Mouse (Mus musculus) MEL (cell line): Measurements from ENCODE around the gene Itpr2. TPM values are rescaled to one million over a fixed set of nuclear protein-coding genes. Genes with fewer than 3 reads are reported as not detected.

Source experiments
- DNase-seq: peaks from one replicate; pipeline ENCODE4 v3.0.0; 2011; ENCODE audit warnings: low read depth, low spot score
- H3K27ac ChIP-seq: 2 replicates; pipeline ENCODE4 v1.5.1; 2012; ENCODE audit warnings: low read depth, mild to moderate bottlenecking, control low read depth, low read length, moderate library complexity; ENCODE audit not compliant: control insufficient read depth
- H3K27me3 ChIP-seq, 2 experiments: fragments of 150-350 bp in 1 of 2; sonication (generic) in 1 of 2; 2 replicates each; pipeline ENCODE4 v1.6.1; 2012; ENCODE audit warnings: low read length in 2 of 2, mild to moderate bottlenecking in 2 of 2, improper control_type of control experiment in 1 of 2, moderate library complexity in 1 of 2; ENCODE audit not compliant: insufficient read depth in 2 of 2, control insufficient read depth in 1 of 2
- H3K36me3 ChIP-seq, 2 experiments: 2 replicates each; pipeline ENCODE4 v1.6.1; 2012 to 2014; ENCODE audit warnings: low read length in 2 of 2, improper control_type of control experiment in 1 of 2, inconsistent platforms in 1 of 2, mild to moderate bottlenecking in 1 of 2; ENCODE audit not compliant: insufficient read depth in 2 of 2, control insufficient read depth in 1 of 2
- H3K4me1 ChIP-seq, 2 experiments: fragments of 150-350 bp in 1 of 2; sonication (generic) in 1 of 2; 2 replicates each; pipeline ENCODE4 v1.6.1; 2012; ENCODE audit warnings: low read length in 2 of 2, improper control_type of control experiment in 1 of 2, mild to moderate bottlenecking in 1 of 2; ENCODE audit not compliant: insufficient read depth in 2 of 2, control insufficient read depth in 1 of 2
- H3K4me3 ChIP-seq, 2 experiments: fragments of 150-350 bp in 1 of 2; sonication (generic) in 1 of 2; 2 replicates each; pipeline ENCODE4 v1.5.1; 2012; ENCODE audit warnings: low read depth in 2 of 2, low read length in 2 of 2, mild to moderate bottlenecking in 2 of 2, moderate library complexity in 2 of 2, control low read depth in 1 of 2, improper control_type of control experiment in 1 of 2; ENCODE audit not compliant: control insufficient read depth in 1 of 2, insufficient read depth in 1 of 2
- H3K79me2 ChIP-seq: 2 replicates; pipeline ENCODE4 v1.6.1; 2012; ENCODE audit warnings: mild to moderate bottlenecking, low read length, moderate library complexity; ENCODE audit not compliant: control insufficient read depth, poor library complexity, insufficient read depth
- H3K9ac ChIP-seq: 2 replicates; pipeline ENCODE4 v1.6.1; 2012; ENCODE audit warnings: low read depth, mild to moderate bottlenecking, control low read depth, low read length, moderate library complexity; ENCODE audit not compliant: control insufficient read depth, poor library complexity, severe bottlenecking
- H3K9me3 ChIP-seq: fragments of 150-350 bp; sonication (generic); replicated peaks from 2 replicates; pipeline ENCODE4 v1.6.1; 2012; ENCODE audit warnings: mild to moderate bottlenecking, low read length, improper control_type of control experiment, moderate library complexity; ENCODE audit not compliant: insufficient read depth
- BHLHE40 ChIP-seq: IDR thresholded peaks from 2 replicates; pipeline ENCODE4 v1.6.1; 2012; ENCODE audit warnings: low read depth, mild to moderate bottlenecking, inconsistent platforms, low read length, improper control_type of control experiment, borderline replicate concordance
- CHD1 ChIP-seq: IDR thresholded peaks from 2 replicates; pipeline ENCODE4 v1.6.1; 2012; ENCODE audit warnings: low read depth, mild to moderate bottlenecking, inconsistent platforms, low read length, improper control_type of control experiment
- E2F4 ChIP-seq: IDR thresholded peaks from 2 replicates; pipeline ENCODE4 v1.6.1; 2011; ENCODE audit warnings: low read depth, low read length, improper control_type of control experiment, borderline replicate concordance
- ETS1 ChIP-seq: IDR thresholded peaks from 2 replicates; pipeline ENCODE4 v1.6.1; 2012; ENCODE audit warnings: low read depth, mild to moderate bottlenecking, inconsistent platforms, low read length, improper control_type of control experiment, moderate library complexity
- GATA1 ChIP-seq: IDR thresholded peaks from 2 replicates; pipeline ENCODE4 v1.6.1; 2011; ENCODE audit warnings: low read depth, low read length, improper control_type of control experiment
- MAFK ChIP-seq: IDR thresholded peaks from 2 replicates; pipeline ENCODE4 v1.6.1; 2011; ENCODE audit warnings: low read depth, mild to moderate bottlenecking, low read length, improper control_type of control experiment, borderline replicate concordance
- MAX ChIP-seq: IDR thresholded peaks from 2 replicates; pipeline ENCODE4 v1.6.1; 2011; ENCODE audit warnings: low read length, improper control_type of control experiment
- MEF2A ChIP-seq: IDR thresholded peaks from 2 replicates; pipeline ENCODE4 v1.6.1; 2014; ENCODE audit warnings: low read depth, mild to moderate bottlenecking, inconsistent platforms, low read length, improper control_type of control experiment; ENCODE audit not compliant: poor library complexity, insufficient replicate concordance, severe bottlenecking; ENCODE audit errors: extremely low read depth
- MXI1 ChIP-seq: IDR thresholded peaks from 2 replicates; pipeline ENCODE4 v1.6.1; 2011; ENCODE audit warnings: mild to moderate bottlenecking, low read depth, low read length, improper control_type of control experiment
- MYB ChIP-seq: IDR thresholded peaks from 2 replicates; pipeline ENCODE4 v1.6.1; 2011; ENCODE audit warnings: mild to moderate bottlenecking, low read depth, low read length, improper control_type of control experiment
- MYC ChIP-seq: IDR thresholded peaks from 2 replicates; pipeline ENCODE4 v1.6.1; 2011; ENCODE audit warnings: low read depth, mild to moderate bottlenecking, low read length, improper control_type of control experiment, moderate library complexity
- NELFE ChIP-seq: IDR thresholded peaks from 2 replicates; pipeline ENCODE4 v1.6.1; 2011; ENCODE audit warnings: low read depth, low read length, improper control_type of control experiment
- POLR2AphosphoS2 ChIP-seq: IDR thresholded peaks from 2 replicates; pipeline ENCODE4 v1.6.1; 2011; ENCODE audit warnings: low read length, improper control_type of control experiment
- RAD21 ChIP-seq: IDR thresholded peaks from 2 replicates; pipeline ENCODE4 v1.6.1; 2011; ENCODE audit warnings: mild to moderate bottlenecking, low read depth, low read length, improper control_type of control experiment
- RCOR1 ChIP-seq: IDR thresholded peaks from 2 replicates; pipeline ENCODE4 v1.6.1; 2012; ENCODE audit warnings: low read depth, mild to moderate bottlenecking, inconsistent platforms, low read length, improper control_type of control experiment
- TAL1 ChIP-seq: IDR thresholded peaks from 2 replicates; pipeline ENCODE4 v1.6.1; 2012; ENCODE audit warnings: mild to moderate bottlenecking, inconsistent platforms, low read length, moderate library complexity, mixed read lengths
- TBP ChIP-seq: IDR thresholded peaks from 2 replicates; pipeline ENCODE4 v1.8.0; 2011; ENCODE audit warnings: low read depth, low read length, improper control_type of control experiment
- USF2 ChIP-seq, 2 experiments: IDR thresholded peaks; 2 replicates each; pipeline ENCODE4 v1.6.1; 2011 to 2012; ENCODE audit warnings: improper control_type of control experiment in 2 of 2, low read length in 2 of 2, borderline replicate concordance in 1 of 2, inconsistent platforms in 1 of 2, low read depth in 1 of 2, mild to moderate bottlenecking in 1 of 2; ENCODE audit not compliant: insufficient read depth in 1 of 2
- ZMIZ1 ChIP-seq: IDR thresholded peaks from 2 replicates; pipeline ENCODE4 v1.6.1; 2012; ENCODE audit warnings: low read depth, mild to moderate bottlenecking, inconsistent platforms, low read length, improper control_type of control experiment, moderate library complexity
- ZNF384 ChIP-seq: IDR thresholded peaks from 2 replicates; pipeline ENCODE4 v1.6.1; 2012; ENCODE audit warnings: low read depth, mild to moderate bottlenecking, inconsistent platforms, low read length, improper control_type of control experiment
- polyA plus RNA-seq, 2 experiments: library from polyadenylated mRNA; stranded (reverse) in 1 of 2; unstranded in 1 of 2; fragments of >175 nt in 1 of 2; fragments of >200 nt in 1 of 2; gene quantifications; 2 replicates each; pipeline versions ENCODE4 v1.2.1 to v1.2.4; 2012; ENCODE audit warnings: low replicate concordance in 2 of 2, low read depth in 1 of 2; ENCODE audit not compliant: insufficient read length in 2 of 2, insufficient read depth in 1 of 2, missing spikeins in 1 of 2
- total RNA-seq: library from RNA; depleted of rRNA; stranded (reverse); fragments of 300-350 nt; gene quantifications from 2 replicates; pipeline ENCODE4 v1.2.3, GENCODE M21; 2012

Itpr2 gene
- total and polyA plus RNA-seq, 3 experiments = 1.5 to 3.0 TPM; not detected in 1

DNA sequence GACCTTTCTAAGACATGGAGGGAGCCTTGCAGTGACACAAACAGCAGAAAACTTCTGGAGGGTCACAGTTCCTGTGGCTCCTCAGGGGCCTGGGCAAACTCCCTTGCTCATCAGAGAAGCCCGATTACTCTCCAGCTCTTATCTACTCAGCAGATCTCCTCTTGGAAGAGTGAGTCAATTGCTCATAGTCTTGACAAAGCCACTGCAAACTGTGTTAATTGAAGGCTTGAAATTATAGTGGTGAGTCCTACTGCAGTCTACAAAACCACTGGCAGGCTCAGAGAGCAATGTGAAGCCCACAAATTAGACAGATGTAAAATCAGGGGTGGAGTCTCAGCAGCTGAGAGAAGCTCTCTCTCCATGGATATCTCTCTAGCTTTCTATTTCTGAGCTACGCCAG is 296.9 kb downstream of the Itpr2 start:
- no peak for TF ChIP-seq NELFE
- TF ChIP-seq GATA1 = peak; percentile 89
- Histone ChIP-seq H3K27ac (no peak overlapping the region), H3K36me3 (no peaks in the 10 kb centered on the region), H3K79me2 (no peaks in the 10 kb centered on the region), H3K4me3 (no peak overlapping the region), H3K9me3 (no peaks in the 10 kb centered on the region), H3K27me3 (no peaks in the 10 kb centered on the region), H3K9ac (no peak overlapping the region), H3K4me1 (0 out of 4 replicates have a peak, but pooled peaks cover 0 to 4% of the 10 kb centered on the region in 2 experiments)
- no peak for DNase-seq

DNA sequence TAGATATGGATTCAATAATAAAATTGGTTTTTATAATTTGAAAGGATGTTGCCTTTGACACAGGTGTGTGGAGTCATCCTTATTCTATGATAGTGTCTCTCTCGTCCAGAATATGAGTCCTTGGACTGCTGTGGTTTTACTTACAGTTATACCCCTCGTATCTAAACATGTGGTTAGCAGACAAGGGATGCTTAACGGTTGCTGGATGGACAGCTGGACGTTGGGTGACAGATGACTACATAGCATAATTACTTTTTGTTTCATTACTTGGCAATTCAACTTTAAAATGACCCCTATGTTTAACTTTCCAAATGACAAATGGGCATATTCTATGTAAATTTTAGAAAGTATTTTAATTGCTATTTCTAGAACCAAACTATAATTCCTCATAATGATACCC is 297.6 kb downstream of the Itpr2 start:
- TF ChIP-seq MXI1 (no peak), ETS1 (no peak), MAFK (no peak), TAL1 (no peak), RAD21 (no peak), USF2 (IDR thresholded peaks at IDR 0.05; ENCODE audit: borderline replicate concordance in 1 of 2, insufficient read depth in 1 of 2, low read depth in 1 of 2, low read length in 2 of 2) (no peak), MYB (no peak), POLR2AphosphoS2 (no peak), CHD1 (no peak), MAX (no peak), RCOR1 (no peak), MYC (no peak), MEF2A (no peak), ZMIZ1 (no peak), BHLHE40 (no peak), E2F4 (no peak), ZNF384 (no peak), TBP (no peak), GATA1 (no peak)
- Histone ChIP-seq H3K36me3 (no peaks in the 10 kb centered on the region), H3K9ac (no peak overlapping the region), H3K27me3 (no peaks in the 10 kb centered on the region), H3K9me3 (no peaks in the 10 kb centered on the region), H3K4me3 (no peak overlapping the region), H3K4me1 (0 out of 4 replicates have a peak, but pooled peaks cover 0 to 4% of the 10 kb centered on the region in 2 experiments), H3K79me2 (no peaks in the 10 kb centered on the region), H3K27ac (no peak overlapping the region)
- no peak for DNase-seq
